Mouse (Mus musculus) MEL (cell line): Measurements from ENCODE around the gene Amdhd2. TPM values are rescaled to one million over a fixed set of nuclear protein-coding genes. Genes with fewer than 3 reads are reported as not detected.

Experiments
- DNase-seq: peaks from one replicate; pipeline ENCODE4 v3.0.0; 2011; ENCODE audit warnings: low read depth, low spot score
- H3K27ac ChIP-seq: 2 replicates; pipeline ENCODE4 v1.5.1; 2012; ENCODE audit warnings: low read depth, mild to moderate bottlenecking, control low read depth, low read length, moderate library complexity; ENCODE audit not compliant: control insufficient read depth
- H3K27me3 ChIP-seq, 2 experiments: fragments of 150-350 bp in 1 of 2; sonication (generic) in 1 of 2; 2 replicates each; pipeline ENCODE4 v1.6.1; 2012; ENCODE audit warnings: low read length in 2 of 2, mild to moderate bottlenecking in 2 of 2, improper control_type of control experiment in 1 of 2, moderate library complexity in 1 of 2; ENCODE audit not compliant: insufficient read depth in 2 of 2, control insufficient read depth in 1 of 2
- H3K36me3 ChIP-seq, 2 experiments: 2 replicates each; pipeline ENCODE4 v1.6.1; 2012 to 2014; ENCODE audit warnings: low read length in 2 of 2, improper control_type of control experiment in 1 of 2, inconsistent platforms in 1 of 2, mild to moderate bottlenecking in 1 of 2; ENCODE audit not compliant: insufficient read depth in 2 of 2, control insufficient read depth in 1 of 2
- H3K4me1 ChIP-seq, 2 experiments: fragments of 150-350 bp in 1 of 2; sonication (generic) in 1 of 2; 2 replicates each; pipeline ENCODE4 v1.6.1; 2012; ENCODE audit warnings: low read length in 2 of 2, improper control_type of control experiment in 1 of 2, mild to moderate bottlenecking in 1 of 2; ENCODE audit not compliant: insufficient read depth in 2 of 2, control insufficient read depth in 1 of 2
- H3K4me3 ChIP-seq, 2 experiments: fragments of 150-350 bp in 1 of 2; sonication (generic) in 1 of 2; 2 replicates each; pipeline ENCODE4 v1.5.1; 2012; ENCODE audit warnings: low read depth in 2 of 2, low read length in 2 of 2, mild to moderate bottlenecking in 2 of 2, moderate library complexity in 2 of 2, control low read depth in 1 of 2, improper control_type of control experiment in 1 of 2; ENCODE audit not compliant: control insufficient read depth in 1 of 2, insufficient read depth in 1 of 2
- H3K79me2 ChIP-seq: 2 replicates; pipeline ENCODE4 v1.6.1; 2012; ENCODE audit warnings: mild to moderate bottlenecking, low read length, moderate library complexity; ENCODE audit not compliant: control insufficient read depth, poor library complexity, insufficient read depth
- H3K9ac ChIP-seq: 2 replicates; pipeline ENCODE4 v1.6.1; 2012; ENCODE audit warnings: low read depth, mild to moderate bottlenecking, control low read depth, low read length, moderate library complexity; ENCODE audit not compliant: control insufficient read depth, poor library complexity, severe bottlenecking
- H3K9me3 ChIP-seq: fragments of 150-350 bp; sonication (generic); replicated peaks from 2 replicates; pipeline ENCODE4 v1.6.1; 2012; ENCODE audit warnings: mild to moderate bottlenecking, low read length, improper control_type of control experiment, moderate library complexity; ENCODE audit not compliant: insufficient read depth
- CHD1 ChIP-seq: IDR thresholded peaks from 2 replicates; pipeline ENCODE4 v1.6.1; 2012; ENCODE audit warnings: low read depth, mild to moderate bottlenecking, inconsistent platforms, low read length, improper control_type of control experiment
- CHD2 ChIP-seq: IDR thresholded peaks from 2 replicates; pipeline ENCODE4 v1.6.1; 2011; ENCODE audit warnings: low read length, improper control_type of control experiment
- CTCF ChIP-seq, 3 experiments: IDR thresholded peaks in 2 of 3; conservative IDR thresholded peaks in 1 of 3; 2 replicates each; pipeline ENCODE4 v1.5.1; 2011 to 2012; ENCODE audit warnings: low read length in 3 of 3, low read depth in 2 of 3, mild to moderate bottlenecking in 2 of 3, improper control_type of control experiment in 1 of 3, inconsistent platforms in 1 of 3, mixed read lengths in 1 of 3, moderate library complexity in 1 of 3; ENCODE audit not compliant: control insufficient read depth in 1 of 3, insufficient read depth in 1 of 3, poor library complexity in 1 of 3, severe bottlenecking in 1 of 3
- E2F4 ChIP-seq: IDR thresholded peaks from 2 replicates; pipeline ENCODE4 v1.6.1; 2011; ENCODE audit warnings: low read depth, low read length, improper control_type of control experiment, borderline replicate concordance
- EP300 ChIP-seq, 2 experiments: IDR thresholded peaks; 2 replicates each; pipeline ENCODE4 v1.6.1; 2011; ENCODE audit warnings: improper control_type of control experiment in 2 of 2, low read length in 2 of 2, low read depth in 1 of 2, mild to moderate bottlenecking in 1 of 2
- ETS1 ChIP-seq: IDR thresholded peaks from 2 replicates; pipeline ENCODE4 v1.6.1; 2012; ENCODE audit warnings: low read depth, mild to moderate bottlenecking, inconsistent platforms, low read length, improper control_type of control experiment, moderate library complexity
- GATA1 ChIP-seq: IDR thresholded peaks from 2 replicates; pipeline ENCODE4 v1.6.1; 2011; ENCODE audit warnings: low read depth, low read length, improper control_type of control experiment
- HCFC1 ChIP-seq: IDR thresholded peaks from 2 replicates; pipeline ENCODE4 v1.6.1; 2012; ENCODE audit warnings: low read depth, mild to moderate bottlenecking, inconsistent platforms, low read length, improper control_type of control experiment, moderate library complexity
- JUND ChIP-seq: IDR thresholded peaks from 2 replicates; pipeline ENCODE4 v1.6.1; 2011; ENCODE audit warnings: low read depth, mild to moderate bottlenecking, improper control_type of control experiment, low read length
- KAT2A ChIP-seq: conservative IDR thresholded peaks from 2 replicates; pipeline ENCODE4 v1.6.1; 2012; ENCODE audit warnings: low read depth, low read length, improper control_type of control experiment, inconsistent platforms
- MAFK ChIP-seq: IDR thresholded peaks from 2 replicates; pipeline ENCODE4 v1.6.1; 2011; ENCODE audit warnings: low read depth, mild to moderate bottlenecking, low read length, improper control_type of control experiment, borderline replicate concordance
- MAX ChIP-seq: IDR thresholded peaks from 2 replicates; pipeline ENCODE4 v1.6.1; 2011; ENCODE audit warnings: low read length, improper control_type of control experiment
- MAZ ChIP-seq: IDR thresholded peaks from 2 replicates; pipeline ENCODE4 v1.6.1; 2012; ENCODE audit warnings: low read depth, mild to moderate bottlenecking, inconsistent platforms, low read length, improper control_type of control experiment
- MXI1 ChIP-seq: IDR thresholded peaks from 2 replicates; pipeline ENCODE4 v1.6.1; 2011; ENCODE audit warnings: mild to moderate bottlenecking, low read depth, low read length, improper control_type of control experiment
- MYB ChIP-seq: IDR thresholded peaks from 2 replicates; pipeline ENCODE4 v1.6.1; 2011; ENCODE audit warnings: mild to moderate bottlenecking, low read depth, low read length, improper control_type of control experiment
- MYC ChIP-seq: IDR thresholded peaks from 2 replicates; pipeline ENCODE4 v1.6.1; 2011; ENCODE audit warnings: low read depth, mild to moderate bottlenecking, low read length, improper control_type of control experiment, moderate library complexity
- NELFE ChIP-seq: IDR thresholded peaks from 2 replicates; pipeline ENCODE4 v1.6.1; 2011; ENCODE audit warnings: low read depth, low read length, improper control_type of control experiment
- NRF1 ChIP-seq: IDR thresholded peaks from 2 replicates; pipeline ENCODE4 v1.6.1; 2014; ENCODE audit warnings: low read depth, mild to moderate bottlenecking, inconsistent platforms, low read length, improper control_type of control experiment, moderate library complexity; ENCODE audit not compliant: poor library complexity, insufficient read depth, severe bottlenecking
- POLR2A ChIP-seq, 2 experiments: IDR thresholded peaks; 2 replicates each; pipeline ENCODE4 v1.6.1; 2011 to 2012; ENCODE audit warnings: low read length in 2 of 2, mild to moderate bottlenecking in 2 of 2, control low read depth in 1 of 2, improper control_type of control experiment in 1 of 2, low read depth in 1 of 2, moderate library complexity in 1 of 2; ENCODE audit not compliant: control insufficient read depth in 1 of 2, insufficient read depth in 1 of 2, poor library complexity in 1 of 2
- POLR2AphosphoS2 ChIP-seq: IDR thresholded peaks from 2 replicates; pipeline ENCODE4 v1.6.1; 2011; ENCODE audit warnings: low read length, improper control_type of control experiment
- TAL1 ChIP-seq: IDR thresholded peaks from 2 replicates; pipeline ENCODE4 v1.6.1; 2012; ENCODE audit warnings: mild to moderate bottlenecking, inconsistent platforms, low read length, moderate library complexity, mixed read lengths
- TBP ChIP-seq: IDR thresholded peaks from 2 replicates; pipeline ENCODE4 v1.8.0; 2011; ENCODE audit warnings: low read depth, low read length, improper control_type of control experiment
- TCF12 ChIP-seq: IDR thresholded peaks from 2 replicates; pipeline ENCODE4 v1.6.1; 2014; ENCODE audit warnings: low read depth, mild to moderate bottlenecking, inconsistent platforms, low read length, improper control_type of control experiment, moderate library complexity
- UBTF ChIP-seq: IDR thresholded peaks from 2 replicates; pipeline ENCODE4 v1.6.1; 2012; ENCODE audit warnings: low read depth, mild to moderate bottlenecking, inconsistent platforms, low read length, improper control_type of control experiment, moderate library complexity, borderline replicate concordance; ENCODE audit not compliant: insufficient read depth
- USF1 ChIP-seq: IDR thresholded peaks from 2 replicates; pipeline ENCODE4 v1.6.1; 2014; ENCODE audit warnings: low read depth, mild to moderate bottlenecking, inconsistent platforms, low read length, improper control_type of control experiment, moderate library complexity
- ZMIZ1 ChIP-seq: IDR thresholded peaks from 2 replicates; pipeline ENCODE4 v1.6.1; 2012; ENCODE audit warnings: low read depth, mild to moderate bottlenecking, inconsistent platforms, low read length, improper control_type of control experiment, moderate library complexity
- polyA plus RNA-seq, 2 experiments: library from polyadenylated mRNA; stranded (reverse) in 1 of 2; unstranded in 1 of 2; fragments of >175 nt in 1 of 2; fragments of >200 nt in 1 of 2; gene quantifications; 2 replicates each; pipeline versions ENCODE4 v1.2.1 to v1.2.4; 2012; ENCODE audit warnings: low replicate concordance in 2 of 2, low read depth in 1 of 2; ENCODE audit not compliant: insufficient read length in 2 of 2, insufficient read depth in 1 of 2, missing spikeins in 1 of 2
- total RNA-seq: library from RNA; depleted of rRNA; stranded (reverse); fragments of 300-350 nt; gene quantifications from 2 replicates; pipeline ENCODE4 v1.2.3, GENCODE M21; 2012

Amdhd2 gene
- total and polyA plus RNA-seq, 3 experiments: 11.4 to 36.1 TPM; not detected in 1

DNA sequence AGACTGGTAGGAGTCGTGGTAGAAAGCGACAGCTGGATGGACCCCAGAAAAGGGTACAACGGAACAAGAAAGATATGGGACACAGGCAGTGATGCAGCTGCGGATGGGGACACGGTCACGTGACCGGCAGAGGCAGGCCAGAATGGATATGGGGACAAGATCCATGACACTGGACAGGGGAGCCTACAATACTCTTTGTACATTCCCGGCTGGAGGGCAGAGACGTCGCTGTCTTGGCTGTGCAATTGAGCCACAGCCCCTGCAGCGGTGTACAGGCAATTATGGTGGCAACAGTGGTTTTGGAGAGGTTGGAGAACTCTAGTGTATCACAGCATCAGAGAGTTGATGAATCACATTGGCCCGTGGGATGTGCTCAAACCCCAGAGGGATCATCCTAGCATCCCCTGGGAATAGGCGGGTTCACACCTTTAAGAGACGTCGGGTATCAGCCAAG is 42.4 kb upstream of the Amdhd2 start (continued):
- peak; percentile 96 for TF ChIP-seq USF1
- TF ChIP-seq E2F4: no peak
- no peak for TF ChIP-seq TAL1
- TF ChIP-seq CTCF (IDR thresholded peaks at IDR 0.05 in 2 of 3, conservative IDR thresholded peaks at IDR 0.05 in 1 of 3; ENCODE audit: control insufficient read depth in 1 of 3, insufficient read depth in 1 of 3, low read depth in 2 of 3, low read length in 3 of 3, poor library complexity in 1 of 3, severe bottlenecking in 1 of 3): no peak
- TF ChIP-seq TBP: no peak
- TF ChIP-seq EP300 (IDR thresholded peaks at IDR 0.05; ENCODE audit: low read depth in 1 of 2, low read length in 2 of 2): no peak
- no peak for TF ChIP-seq NRF1
- no peak for TF ChIP-seq UBTF
- peak; percentile 29; the same call in 1 of the 2 replicates for TF ChIP-seq ZMIZ1
- TF ChIP-seq CHD1: peak; percentile 45; the same call in 1 of the 2 replicates
- TF ChIP-seq GATA1: no peak
- no peak for TF ChIP-seq MYB
- TF ChIP-seq TCF12: peak; percentile 48; the same call in 1 of the 2 replicates
- no peak for TF ChIP-seq ETS1
- TF ChIP-seq KAT2A: no peak

DNA sequence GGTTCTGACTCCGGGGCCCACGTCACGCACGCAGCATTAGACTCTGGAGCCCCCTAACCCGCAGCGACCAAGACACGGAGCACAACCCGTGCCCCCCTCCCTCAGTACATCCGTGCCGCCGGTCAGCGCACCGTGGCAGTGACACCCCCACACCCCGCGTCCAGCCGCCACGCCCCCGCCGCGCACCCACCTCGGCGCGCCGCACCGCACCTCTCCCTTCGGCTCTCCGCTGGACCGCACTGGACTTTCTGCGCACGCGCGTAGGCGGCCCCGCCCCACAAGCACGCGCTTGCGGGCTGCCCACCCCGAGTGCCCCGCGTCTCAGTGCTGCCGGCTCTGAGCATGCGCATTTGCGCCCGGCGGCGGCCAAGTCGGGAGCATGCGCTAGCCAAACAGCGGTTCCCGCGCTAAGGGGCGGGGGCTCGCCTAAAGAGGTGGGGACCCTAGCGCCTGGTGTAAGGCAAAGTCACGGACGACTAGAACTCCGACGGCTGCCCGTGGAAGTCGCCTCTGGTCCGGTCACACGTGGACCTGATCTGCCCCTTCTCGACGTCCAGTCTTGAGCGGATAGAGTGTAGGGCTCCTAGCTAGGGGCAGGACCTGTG is 41.8 kb upstream of the Amdhd2 start, which contains the start of gene Tbc1d24:
Gene Tbc1d24, minus strand, starts transcription at position 279 of the 605 bp plus-strand sequence.
- H3K27me3 ChIP-seq: no peaks in the 10 kb centered on the region
- peaks cover 9 to 54% of the 10 kb centered on the region in 2 experiments for H3K4me1 ChIP-seq
- peak within 1 kb of the TSS; percentile 53 to 66 for H3K4me3 ChIP-seq
- H3K36me3 ChIP-seq: peaks cover 0 to 39% of the 10 kb centered on the region in 2 experiments; a peak in 3 of 4 replicates
- H3K79me2 ChIP-seq: peaks cover 50% of the 10 kb centered on the region
- peak within 1 kb of the TSS; percentile 94 for H3K27ac ChIP-seq
- TF ChIP-seq MAFK (no peak), CHD1 (no peak), JUND (no peak), TBP (0 out of 2 replicates have a peak, but pooled peaks have one; percentile 32), POLR2A (IDR thresholded peaks at IDR 0.05; ENCODE audit: control insufficient read depth in 1 of 2, insufficient read depth in 1 of 2, low read depth in 1 of 2, low read length in 2 of 2, poor library complexity in 1 of 2) (peak; percentile 81 to 88), ZMIZ1 (peak; percentile 74), MYC (peak; percentile 84; the same call in 1 of the 2 replicates), HCFC1 (peak; percentile 26; the same call in 1 of the 2 replicates), TAL1 (no peak), NELFE (peak; percentile 76), E2F4 (peak; percentile 60; the same call in 1 of the 2 replicates), POLR2AphosphoS2 (peak; percentile 79; the same call in 1 of the 2 replicates), MXI1 (peak; percentile 58; the same call in 1 of the 2 replicates), CHD2 (no peak), MYB (no peak), MAX (peak; percentile 93), CTCF (IDR thresholded peaks at IDR 0.05 in 2 of 3, conservative IDR thresholded peaks at IDR 0.05 in 1 of 3; ENCODE audit: control insufficient read depth in 1 of 3, insufficient read depth in 1 of 3, low read depth in 2 of 3, low read length in 3 of 3, poor library complexity in 1 of 3, severe bottlenecking in 1 of 3) (no peak; a peak in 1 of 6 replicates), NRF1 (peak; percentile 96; the same call in 1 of the 2 replicates), MAZ (peak; percentile 71)
- TF ChIP-seq, all 39 proteins: peak for 12
- H3K9me3 ChIP-seq: no peaks in the 10 kb centered on the region
- DNase-seq: peak; percentile 97
- peak within 1 kb of the TSS; percentile 86 for H3K9ac ChIP-seq
